Mouse (Mus musculus) thymus, adult 2 months (tissue): ENCODE measurements around the gene Nfkb1. TPM values are rescaled to one million over a fixed set of nuclear protein-coding genes. Genes with fewer than 3 reads are reported as not detected.

Experiments used
- DNase-seq: peaks from one replicate; pipeline ENCODE4 v3.0.0; 2021
- H3K27ac ChIP-seq: fragments of 200-500 bp; 2 replicates; pipeline ENCODE4 v1.5.1; 2012; ENCODE audit warnings: low read length, control low read depth; ENCODE audit not compliant: control insufficient read depth, insufficient read depth
- H3K27me3 ChIP-seq: fragments of 200-500 bp; 2 replicates; pipeline ENCODE4 v1.6.1; 2012; ENCODE audit warnings: mild to moderate bottlenecking, low read length, moderate library complexity, mixed read lengths; ENCODE audit not compliant: control insufficient read depth, insufficient read depth
- H3K36me3 ChIP-seq: fragments of 200-500 bp; 2 replicates; pipeline ENCODE4 v1.6.1; 2012; ENCODE audit warnings: mild to moderate bottlenecking, low read length, moderate library complexity; ENCODE audit not compliant: control insufficient read depth, insufficient read depth
- H3K4me1 ChIP-seq: fragments of 200-500 bp; replicated peaks from 2 replicates; pipeline ENCODE4 v1.6.1; 2012; ENCODE audit warnings: low read length; ENCODE audit not compliant: control insufficient read depth, insufficient read depth
- H3K4me3 ChIP-seq: fragments of 200-500 bp; 2 replicates; pipeline ENCODE4 v1.5.1; 2012; ENCODE audit warnings: mild to moderate bottlenecking, low read length, control low read depth, moderate library complexity; ENCODE audit not compliant: control insufficient read depth, insufficient read depth
- CTCF ChIP-seq: fragments of 200-500 bp; IDR thresholded peaks from 2 replicates; pipeline ENCODE4 v1.5.1; 2012; ENCODE audit warnings: mild to moderate bottlenecking, control low read depth, low read length, moderate library complexity, borderline replicate concordance; ENCODE audit not compliant: control insufficient read depth, poor library complexity, insufficient read depth; ENCODE audit errors: extremely low read depth
- POLR2A ChIP-seq: fragments of 200-500 bp; IDR thresholded peaks from 2 replicates; pipeline ENCODE4 v1.6.1; 2012; ENCODE audit warnings: mild to moderate bottlenecking, low read length, control low read depth, moderate library complexity; ENCODE audit not compliant: control insufficient read depth, poor library complexity, insufficient read depth; ENCODE audit errors: extremely low read depth
- WGBS: fragments of 180-500 bp; shearing (Covaris S2); methylation state at CpG from one replicate; pipeline ENCODE4 v1.1.7; 2018; 5-methylcytosine and 5-hydroxymethylcytosine counted together
- polyA plus RNA-seq: library from polyadenylated mRNA; depleted of rRNA; stranded (reverse); fragments of >200 nt; gene quantifications from 2 replicates; pipeline ENCODE4 v1.2.3, GENCODE M21; 2012; rRNA removed

Gene Nfkb1
- polyA plus RNA-seq, 1 experiment: 159 TPM

DNA sequence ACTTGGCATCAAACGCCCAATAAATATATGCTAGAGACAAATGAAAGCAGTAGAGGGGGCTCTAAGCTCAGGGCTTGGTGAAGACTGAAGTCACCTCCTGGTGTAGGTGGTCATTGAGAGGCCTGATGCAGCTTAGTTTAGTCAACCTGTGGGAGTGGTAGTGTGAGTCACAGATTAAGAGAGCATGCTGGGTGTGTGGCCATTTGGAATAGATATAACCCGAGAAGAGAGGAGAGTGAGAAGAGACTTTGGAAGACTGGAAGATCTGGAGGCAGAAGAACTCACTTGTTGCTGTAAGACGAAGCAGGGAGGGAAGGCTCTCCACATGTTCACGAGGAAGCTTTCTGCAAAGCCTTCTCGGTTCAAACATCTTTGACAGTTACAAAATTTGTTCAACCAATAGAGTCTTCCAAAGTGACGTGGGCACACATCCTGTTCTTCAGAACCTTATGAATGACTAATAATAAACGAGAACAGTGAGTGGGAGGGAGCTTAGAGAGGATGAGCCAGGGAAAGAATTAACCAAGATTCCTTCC lies 135.2 kb downstream of the Nfkb1 start:
- H3K36me3 ChIP-seq: peaks cover 2% of the 10 kb centered on the region; the same call in 1 of the 2 replicates
- H3K27me3 ChIP-seq: no peaks in the 10 kb centered on the region
- no peak overlapping the region for H3K27ac ChIP-seq
- WGBS: 87% methylated on average over 7 of the region's 7 CpGs
- TF ChIP-seq POLR2A: no peak
- no peak for TF ChIP-seq CTCF
- H3K4me1 ChIP-seq: no peaks in the 10 kb centered on the region
- peak; percentile 19 for DNase-seq
- H3K4me3 ChIP-seq: no peak overlapping the region

- 94% methylated on average over 6 of the region's 6 CpGs for WGBS
- no peak overlapping the region for H3K4me3 ChIP-seq
- TF ChIP-seq POLR2A (no peak), CTCF (no peak)
- no peak overlapping the region for H3K27ac ChIP-seq
- H3K36me3 ChIP-seq: peaks cover 9% of the 10 kb centered on the region; the same call in 1 of the 2 replicates
- DNase-seq: no peak
- no peaks in the 10 kb centered on the region for H3K4me1 ChIP-seq
- H3K27me3 ChIP-seq: no peaks in the 10 kb centered on the region
Measured at GRCm38 (mm10) chr3:135555192-135555591, 136.2 kb downstream of the Nfkb1 start.

DNA sequence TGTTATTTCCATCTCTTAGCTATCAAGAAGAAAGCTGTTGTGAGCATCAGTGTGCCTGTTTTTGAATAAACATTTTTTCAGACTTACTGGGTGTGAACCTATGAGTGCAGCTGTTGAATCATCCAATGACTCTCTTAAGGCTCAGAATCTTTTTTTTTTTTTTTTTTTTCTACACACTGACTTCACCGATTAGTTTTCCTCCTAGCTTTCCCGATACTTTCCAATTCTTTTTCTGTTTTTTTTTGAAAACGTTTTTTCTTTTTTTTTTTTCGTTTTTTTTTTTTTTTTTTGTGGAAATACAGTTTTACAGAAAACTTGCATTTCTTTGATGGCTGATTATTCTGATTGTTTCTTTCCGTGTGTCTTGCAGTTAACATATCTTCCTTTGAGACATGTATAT lies 138.5 kb downstream of the Nfkb1 start:
- Histone ChIP-seq H3K27me3 (no peaks in the 10 kb centered on the region), H3K4me3 (no peak overlapping the region), H3K36me3 (peaks cover 16% of the 10 kb centered on the region; the same call in 1 of the 2 replicates), H3K4me1 (no peaks in the 10 kb centered on the region), H3K27ac (no peak overlapping the region)
- no peak for TF ChIP-seq POLR2A
- TF ChIP-seq CTCF: no peak
- WGBS: 84% methylated on average over 5 of the region's 5 CpGs
- no peak for DNase-seq

DNA sequence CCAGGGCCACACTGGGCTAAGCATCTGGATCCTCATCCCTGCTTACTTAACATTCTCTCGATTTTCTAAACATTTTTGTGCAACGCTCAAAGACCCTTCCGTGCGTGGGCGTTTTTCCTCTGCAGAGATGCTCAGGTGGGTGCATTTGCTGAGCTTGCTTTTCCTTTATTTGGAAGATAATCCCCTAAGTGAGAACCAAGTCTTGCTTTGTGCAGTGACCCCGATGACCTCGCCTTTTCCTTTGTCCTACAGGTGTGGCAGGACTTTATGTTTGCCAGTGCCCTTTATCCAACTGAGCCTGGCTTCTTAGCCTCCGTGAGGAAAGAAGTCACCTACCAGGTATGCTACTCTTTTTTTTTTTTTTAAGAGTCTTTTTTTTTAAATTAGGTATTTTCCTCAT lies 144.0 kb downstream of the Nfkb1 start:
- Histone ChIP-seq H3K36me3 (peaks cover 21% of the 10 kb centered on the region; the same call in 1 of the 2 replicates), H3K27me3 (no peaks in the 10 kb centered on the region), H3K27ac (no peak overlapping the region), H3K4me3 (no peak overlapping the region), H3K4me1 (no peaks in the 10 kb centered on the region)
- 95% methylated on average over 8 of the region's 8 CpGs for WGBS
- TF ChIP-seq CTCF: no peak
- no peak for TF ChIP-seq POLR2A
- no peak for DNase-seq

DNA sequence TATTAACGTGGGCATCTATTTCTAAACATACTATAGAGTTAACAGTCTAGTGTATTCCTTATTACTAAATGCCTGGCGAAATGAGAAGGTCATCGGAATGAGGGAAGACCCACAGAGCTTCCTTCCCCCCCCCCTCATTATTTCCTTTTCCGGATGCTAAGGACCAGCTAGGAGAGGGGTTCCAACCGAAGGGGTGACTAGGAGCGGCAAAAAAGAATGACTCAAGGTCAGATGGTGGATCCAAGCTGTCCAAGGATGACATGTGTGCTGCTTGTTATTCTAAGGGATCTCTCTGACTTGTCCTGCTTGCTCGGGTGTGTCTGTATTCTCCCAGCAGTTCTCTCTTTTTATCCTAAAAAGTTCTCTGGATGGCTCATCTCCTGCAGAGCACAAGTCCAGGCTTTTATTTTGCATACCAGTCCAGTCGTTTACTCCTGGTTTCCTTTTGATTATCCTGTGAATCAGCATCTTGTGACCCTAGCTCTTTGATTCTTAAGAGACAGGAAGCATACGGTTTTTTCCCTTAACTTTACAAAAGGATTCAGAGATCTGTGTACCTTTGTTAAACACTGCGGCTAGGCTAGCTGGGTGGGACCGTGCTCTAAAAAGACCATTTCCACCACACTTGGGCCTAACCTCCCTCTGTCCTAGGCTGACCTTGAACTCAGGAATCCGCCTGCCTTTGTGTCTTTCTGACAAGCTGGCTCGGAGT lies 145.0 kb downstream of the Nfkb1 start:
- WGBS: 85% methylated on average over 13 of the region's 13 CpGs
- H3K27ac ChIP-seq: no peak overlapping the region

More for the DNA sequence above, 145.0 kb downstream of the Nfkb1 start:
- no peaks in the 10 kb centered on the region for H3K4me1 ChIP-seq
- no peak for DNase-seq
- H3K36me3 ChIP-seq: peaks cover 21% of the 10 kb centered on the region; the same call in 1 of the 2 replicates
- TF ChIP-seq POLR2A: no peak
- TF ChIP-seq CTCF: no peak
- H3K27me3 ChIP-seq: no peaks in the 10 kb centered on the region
- no peak overlapping the region for H3K4me3 ChIP-seq

Other genes with a start within 250 kb of the Nfkb1 start
- 7.2 and 7.6 TPM in 2 replicates for gene Manba, start 205.9 kb downstream of the Nfkb1 start, polyA plus RNA-seq
- 4.7 and 5.0 TPM in 2 replicates for gene Slc39a8, start 133.7 kb upstream of the Nfkb1 start, polyA plus RNA-seq